Mouse (Mus musculus): Measurements from ENCODE around the gene Ap3b1. TPM values are rescaled to one million over a fixed set of nuclear protein-coding genes. Genes with fewer than 3 reads are reported as not detected.

Ap3b1 gene
- polyA plus RNA-seq, 1 experiment from 2014 or later: 76.2 TPM

DNA sequence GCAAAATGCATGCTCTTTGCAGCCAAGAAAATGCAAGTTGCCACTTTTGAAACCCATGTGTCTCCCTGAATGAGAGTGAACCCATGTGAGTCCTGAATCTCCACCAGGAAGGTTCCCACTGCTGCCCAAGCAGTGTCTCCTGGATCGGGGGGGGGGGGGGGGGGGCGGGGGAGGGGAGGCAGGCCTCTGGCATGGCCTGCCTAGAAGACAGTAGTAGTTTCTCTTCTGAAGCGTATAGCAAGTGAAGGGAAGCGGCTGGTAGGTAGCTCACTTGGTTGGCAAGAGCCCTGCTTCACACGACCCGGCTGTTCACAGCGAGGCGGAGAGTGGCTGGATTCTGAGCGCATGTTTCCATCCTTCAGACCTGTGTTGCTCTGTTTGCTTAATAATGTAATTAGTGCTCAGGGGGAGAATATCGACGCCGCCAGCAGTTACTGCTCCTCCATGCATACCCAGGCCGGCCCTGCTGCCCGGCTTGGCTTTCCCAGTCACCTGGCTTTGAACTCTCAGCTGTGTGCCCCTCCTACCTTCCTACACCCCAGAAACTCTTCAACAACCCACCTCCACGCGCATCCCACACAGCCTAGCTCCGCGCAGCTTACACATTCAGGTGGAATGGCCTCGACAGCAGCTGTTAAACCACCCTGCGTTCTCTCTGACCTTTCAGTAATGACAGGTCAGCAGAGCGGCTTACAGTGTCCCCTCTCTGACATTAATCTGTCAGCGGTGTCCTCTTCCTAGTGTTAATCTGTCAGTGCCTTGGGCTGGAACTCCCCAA is 217.8 kb downstream of the Ap3b1 start:
- POLR2A ChIA-PET: no interaction called here
- no peak for DNase-seq (ENCODE audit: low read depth, low spot score)
- CTCF ChIA-PET: no interaction called here
- in situ Hi-C loops (cut with MboI; ENCODE audit: low pct_unique_long_range_greater_than_20kb): no loop called here
- ATAC-seq: no peak
- no peaks in the 10 kb centered on the region for H3K27me3 ChIP-seq
- TF ChIP-seq CTCF (IDR thresholded peaks at IDR 0.05): no peak

- ATAC-seq (no peak), DNase-seq (ENCODE audit: low read depth, low spot score) (no peak)
- CTCF ChIA-PET: no interaction called here
- no peak for TF ChIP-seq CTCF (IDR thresholded peaks at IDR 0.05)
- POLR2A ChIA-PET: no interaction called here
- in situ Hi-C loops (cut with MboI; ENCODE audit: low pct_unique_long_range_greater_than_20kb): no loop called here
- no peaks in the 10 kb centered on the region for H3K27me3 ChIP-seq
Observed at GRCm38 (mm10) chr13:94577177-94577540, 218.4 kb downstream of the Ap3b1 start.

DNA sequence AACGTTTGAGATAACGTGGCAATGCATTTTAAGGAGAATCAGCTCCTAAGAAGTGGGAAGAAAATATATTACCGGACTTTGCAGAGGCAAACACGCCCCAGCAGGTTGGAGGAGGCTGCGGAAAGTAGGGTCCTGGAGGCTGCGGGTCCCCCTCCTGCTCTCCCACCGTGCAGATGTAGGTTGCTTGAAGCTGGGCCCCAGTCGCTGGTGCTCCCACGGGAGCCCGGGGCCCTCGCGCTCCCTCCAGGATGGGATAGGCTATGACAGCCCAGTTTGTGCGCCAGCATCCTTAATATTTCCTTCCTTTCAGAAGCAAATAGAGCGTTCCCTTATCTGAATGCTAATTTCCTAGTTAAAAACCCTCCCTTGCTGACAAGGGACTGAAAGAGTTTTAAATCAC is 236.5 kb downstream of the Ap3b1 start:
- ChIA-PET POLR2A (no interaction called here), CTCF (no interaction called here)
- no peak for TF ChIP-seq CTCF (IDR thresholded peaks at IDR 0.05)
- in situ Hi-C loops (cut with MboI; ENCODE audit: low pct_unique_long_range_greater_than_20kb): no loop called here
- no peak for DNase-seq (ENCODE audit: low read depth, low spot score)
- ATAC-seq: no peak
- peaks cover 45% of the 10 kb centered on the region for H3K27me3 ChIP-seq

DNA sequence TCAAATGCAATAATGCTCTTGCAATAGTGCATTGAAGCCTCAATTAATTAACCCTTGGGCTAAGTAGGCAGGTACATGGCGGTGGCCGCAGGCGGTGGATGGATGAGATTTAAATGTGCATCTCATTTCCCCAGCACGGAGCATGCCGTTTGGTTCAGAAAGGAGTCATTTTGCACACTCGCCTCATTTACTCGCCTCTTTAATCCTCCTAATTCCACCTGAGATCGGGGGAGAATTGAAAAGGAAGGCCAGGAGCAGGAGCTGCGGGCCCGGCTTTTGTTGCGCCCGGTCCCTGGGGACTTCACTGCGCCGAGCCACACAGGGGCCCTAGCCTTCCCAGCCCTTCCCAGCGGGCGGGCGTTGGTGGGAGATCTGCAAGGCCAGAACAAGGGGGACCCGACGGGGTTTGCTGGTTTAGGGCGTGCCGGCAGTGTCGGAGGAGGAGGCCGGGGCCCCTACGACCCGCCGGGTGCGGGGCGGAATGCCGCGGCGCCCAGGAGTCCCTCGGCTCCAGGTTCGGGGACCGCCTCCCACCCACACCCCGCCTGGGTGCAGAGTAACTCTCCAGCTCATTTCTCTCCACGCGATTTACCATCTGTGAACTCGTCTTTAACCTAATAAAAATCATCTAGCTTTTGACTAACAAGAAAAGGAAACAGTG is 237.1 kb downstream of the Ap3b1 start:
- ATAC-seq: no peak
- POLR2A ChIA-PET: no interaction called here

GRCm38 (mm10) chr13:94596386-94597033 is 237.8 kb downstream of the Ap3b1 start:
- in situ Hi-C loops (cut with MboI; ENCODE audit: low pct_unique_long_range_greater_than_20kb): no loop called here
- ChIA-PET POLR2A (no interaction called here), CTCF (no interaction called here)
- peaks cover 54% of the 10 kb centered on the region for H3K27me3 ChIP-seq
- DNase-seq (ENCODE audit: low read depth, low spot score) (no peak), ATAC-seq (no peak)
- TF ChIP-seq CTCF (IDR thresholded peaks at IDR 0.05): no peak

More for the DNA sequence above, 237.1 kb downstream of the Ap3b1 start:
- peaks cover 49% of the 10 kb centered on the region for H3K27me3 ChIP-seq
- CTCF ChIA-PET: no interaction called here
- in situ Hi-C loops (cut with MboI; ENCODE audit: low pct_unique_long_range_greater_than_20kb): no loop called here
- no peak for TF ChIP-seq CTCF (IDR thresholded peaks at IDR 0.05)
- DNase-seq (ENCODE audit: low read depth, low spot score): no peak

GRCm38 (mm10) chr13:94599718-94600117 is 241.0 kb downstream of the Ap3b1 start:
- DNase-seq (ENCODE audit: low read depth, low spot score): no peak
- no peak for TF ChIP-seq CTCF (IDR thresholded peaks at IDR 0.05)
- CTCF ChIA-PET: no interaction called here
- in situ Hi-C loops (cut with MboI; ENCODE audit: low pct_unique_long_range_greater_than_20kb): no loop called here
- peaks cover 75% of the 10 kb centered on the region for H3K27me3 ChIP-seq
- POLR2A ChIA-PET: no interaction called here
- ATAC-seq: no peak

- DNase-seq (ENCODE audit: low read depth, low spot score): no peak
- CTCF ChIA-PET: interaction anchor here (0.9 kb wide), 1 partner anchor 9 kb away, joined by 3 read pairs; no protein-coding TSS in a partner anchor
- peaks cover 45% of the 10 kb centered on the region for H3K27me3 ChIP-seq
- TF ChIP-seq CTCF (IDR thresholded peaks at IDR 0.05): no peak
- POLR2A ChIA-PET: no interaction called here
- in situ Hi-C loops (cut with MboI; ENCODE audit: low pct_unique_long_range_greater_than_20kb): no loop called here
- no peak for ATAC-seq
Observed at GRCm38 (mm10) chr13:94607035-94607860, 248.5 kb downstream of the Ap3b1 start.

DNA sequence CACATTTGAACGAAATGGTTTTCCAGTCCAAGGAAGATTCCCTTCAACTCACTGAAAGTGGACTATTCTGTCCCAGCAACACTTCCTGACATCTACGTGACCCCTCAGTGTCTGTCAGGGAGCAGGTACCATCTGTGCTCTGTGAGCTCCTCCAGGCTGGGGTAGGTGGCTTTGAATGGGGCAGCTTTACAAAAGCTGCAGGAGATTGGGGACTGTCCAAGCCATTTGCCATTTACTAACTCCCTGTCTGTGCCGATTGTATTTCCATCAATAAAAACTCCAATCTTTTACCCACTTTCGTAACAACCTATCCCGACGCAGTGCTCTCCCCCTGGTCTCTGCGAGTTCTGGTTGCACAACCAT is 249.1 kb downstream of the Ap3b1 start:
- no peak for DNase-seq (ENCODE audit: low read depth, low spot score)
- ChIA-PET POLR2A (no interaction called here), CTCF (interaction anchor here (1.7 kb wide), 1 partner anchor 11 kb away, joined by 5 read pairs; no protein-coding TSS in a partner anchor)
- ATAC-seq: no peak
- peaks cover 45% of the 10 kb centered on the region for H3K27me3 ChIP-seq
- in situ Hi-C loops (cut with MboI; ENCODE audit: low pct_unique_long_range_greater_than_20kb): no loop called here
- TF ChIP-seq CTCF (IDR thresholded peaks at IDR 0.05): no peak

DNA sequence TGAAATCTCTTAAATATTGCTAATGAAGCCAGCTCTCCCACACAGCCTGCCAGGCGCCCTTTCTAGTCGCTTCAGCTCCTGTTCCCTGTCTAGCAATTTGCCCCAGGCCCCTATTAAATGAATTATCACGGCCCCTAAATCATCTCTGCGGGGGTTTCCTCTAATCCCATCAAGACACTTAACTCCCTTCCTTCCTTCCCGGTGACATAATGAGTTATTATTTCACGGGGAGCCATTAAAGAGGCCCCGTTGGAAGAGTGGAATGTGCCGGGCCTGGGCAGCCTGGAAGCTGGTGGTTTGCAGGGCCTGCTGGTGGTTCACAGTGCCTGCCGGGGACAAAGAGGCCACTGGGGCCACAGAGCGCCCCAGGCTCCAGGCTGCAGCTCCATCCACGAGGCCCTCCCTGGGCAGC is 249.7 kb downstream of the Ap3b1 start:
- in situ Hi-C loops (cut with MboI; ENCODE audit: low pct_unique_long_range_greater_than_20kb): no loop called here
- DNase-seq (ENCODE audit: low read depth, low spot score): peak; percentile 7
- peaks cover 42% of the 10 kb centered on the region for H3K27me3 ChIP-seq
- no peak for ATAC-seq
- CTCF ChIA-PET: interaction anchor here (1.7 kb wide), 1 partner anchor 11 kb away, joined by 5 read pairs; no protein-coding TSS in a partner anchor
- POLR2A ChIA-PET: no interaction called here
- TF ChIP-seq CTCF (IDR thresholded peaks at IDR 0.05): no peak

DNA sequence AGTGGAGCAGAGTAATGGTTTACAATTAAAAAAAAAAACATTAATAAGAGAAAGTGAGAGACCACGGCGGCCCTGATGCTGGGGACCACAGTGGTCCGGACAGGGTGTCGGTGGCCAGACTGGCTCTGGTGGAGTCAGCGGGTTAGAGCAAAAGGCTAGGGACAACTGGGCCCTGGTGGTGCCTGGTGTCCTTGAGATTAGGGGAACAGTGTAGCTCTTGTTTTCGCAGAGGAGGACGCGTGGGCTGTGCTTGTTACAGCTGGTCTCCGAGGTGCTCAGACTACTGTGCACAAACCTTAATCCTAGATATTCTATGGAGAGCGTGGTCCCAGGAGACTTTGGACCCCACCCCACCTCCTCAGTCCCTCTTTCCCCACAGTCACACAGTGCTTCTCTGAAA is 250.2 kb downstream of the Ap3b1 start:
- DNase-seq (ENCODE audit: low read depth, low spot score): no peak
- ChIA-PET POLR2A (no interaction called here), CTCF (interaction anchor here (1.7 kb wide), 1 partner anchor 10 kb away, joined by 5 read pairs; no protein-coding TSS in a partner anchor)
- in situ Hi-C loops (cut with MboI; ENCODE audit: low pct_unique_long_range_greater_than_20kb): no loop called here
- ATAC-seq: no peak
- H3K27me3 ChIP-seq: peaks cover 40% of the 10 kb centered on the region
- TF ChIP-seq CTCF (IDR thresholded peaks at IDR 0.05): no peak

Other genes starting within 250 kb of the Ap3b1 start
- 74.9 TPM for gene Scamp1, start 73.1 kb upstream of the Ap3b1 start, polyA plus RNA-seq (2021)